Mouse (Mus musculus): ENCODE measurements around the gene Htatip2.

DNA sequence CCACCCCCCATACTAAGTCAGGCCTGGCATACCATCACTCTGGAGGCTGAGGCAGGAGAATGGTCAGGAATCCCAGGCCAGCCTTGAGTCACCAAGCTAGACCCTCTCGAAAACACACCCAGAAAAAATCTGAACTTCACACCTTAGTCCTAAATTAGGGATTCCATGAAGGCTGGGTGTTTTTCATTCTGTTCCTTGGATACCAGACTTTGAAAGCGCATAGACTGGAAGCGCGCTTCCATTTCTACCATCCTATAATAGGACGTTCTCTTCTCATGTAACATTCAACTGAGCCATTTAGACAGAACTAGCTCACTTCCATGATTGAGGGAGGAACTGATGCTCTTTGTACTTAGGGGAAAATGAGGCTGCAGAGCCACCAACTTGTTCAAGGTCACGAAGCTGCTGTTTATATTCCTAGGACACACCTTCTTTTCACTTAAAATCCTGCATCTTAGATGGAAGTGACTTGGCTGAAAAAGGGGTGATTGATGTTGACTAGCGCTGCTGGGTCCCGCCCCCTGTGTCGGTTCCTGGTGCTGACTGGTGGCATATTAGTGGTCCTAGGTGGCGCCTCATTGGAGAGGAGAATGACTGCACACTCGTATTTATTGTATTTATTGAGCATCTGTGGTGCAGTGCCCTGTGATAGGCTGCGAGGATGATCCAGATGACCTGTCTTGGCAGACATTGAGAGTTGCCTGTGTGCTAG, 20.1 kb downstream of the Htatip2 start:
- TF ChIP-seq GATA1 (IDR thresholded peaks at IDR 0.05; ENCODE audit: borderline replicate concordance, low read length) (no peak), FLI1 (IDR thresholded peaks at IDR 0.05; ENCODE audit: low read length) (no peak)

All from megakaryocyte, embryonic 14.5 days (primary cell).